In the genomic region with DNA sequence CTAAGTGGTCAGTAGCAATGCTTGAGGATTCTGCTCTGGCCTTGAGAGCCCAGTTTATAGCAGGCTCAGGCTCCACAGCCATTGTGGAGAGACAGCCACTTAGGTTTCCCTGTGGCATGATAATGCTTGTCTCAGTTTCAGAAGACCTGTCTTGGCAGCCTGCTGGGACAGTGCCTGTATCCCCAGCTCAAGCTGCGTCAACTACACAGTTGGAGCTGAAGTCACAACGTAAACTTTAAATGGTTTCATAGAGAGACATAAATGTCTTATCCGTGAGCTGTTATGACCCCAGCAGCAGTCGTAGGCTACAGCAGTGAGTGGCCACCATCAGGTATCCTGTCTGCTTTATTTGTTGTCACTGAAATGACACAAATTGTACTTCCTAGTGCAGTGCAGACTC, we compare ENCODE assay signal across 23 mouse cellular contexts.
A peak's percentile ranks its signal among the peaks of the same experiment; 100 is the strongest.
DNase-seq lines count a peak whose midpoint lies in the region; ATAC-seq lines count a peak whose summit lies in the region.
"Had no signal": no experiment of that assay in that cellular context is flagged by ENCODE, and none has a peak within 500 bp of the region (broad histone marks: within the 10 kb centered on the region; RNA-seq: fewer than 3 reads in every experiment).

No protein-coding gene starts in this region.

- H3K4me1 ChIP-seq in heart, embryonic 13.5 days: peaks cover 29% of the 10 kb centered on the region
- peaks cover 25% of the 10 kb centered on the region for H3K4me1 ChIP-seq in heart, embryonic 12.5 days (replicated peaks)
- peaks cover 69% of the 10 kb centered on the region for H3K4me1 ChIP-seq in midbrain, embryonic 10.5 days
- peaks cover 6% of the 10 kb centered on the region for H3K4me1 ChIP-seq in midbrain, embryonic 15.5 days
- H3K4me1 ChIP-seq: embryonic facial prominence, embryonic 13.5 days had no signal

- H3K9ac ChIP-seq in heart, embryonic 13.5 days: 0 out of 2 replicates have a peak overlapping the region, but pooled peaks have one; percentile 24
- H3K9ac ChIP-seq in heart, embryonic 12.5 days: no peak overlapping the region
- H3K9ac ChIP-seq in midbrain, embryonic 15.5 days: no peak overlapping the region
- H3K9ac ChIP-seq: embryonic facial prominence, embryonic 13.5 days; forebrain, embryonic 12.5 days; forebrain, embryonic 15.5 days; hindbrain, embryonic 14.5 days had no signal

- no peaks in the 10 kb centered on the region for H3K27me3 ChIP-seq in heart, embryonic 13.5 days (replicated peaks)
- H3K27me3 ChIP-seq in heart, embryonic 12.5 days (replicated peaks): no peaks in the 10 kb centered on the region
- H3K27me3 ChIP-seq in midbrain, embryonic 10.5 days (ENCODE audit: low read depth, poor library complexity, severe bottlenecking): peaks cover 19% of the 10 kb centered on the region
- H3K27me3 ChIP-seq in midbrain, embryonic 15.5 days (replicated peaks): peaks cover 3% of the 10 kb centered on the region; the same call in 1 of the 2 replicates
- H3K27me3 ChIP-seq: embryonic facial prominence, embryonic 13.5 days; forebrain, embryonic 15.5 days had no signal

- H3K9me3 ChIP-seq in heart, embryonic 13.5 days: no peaks in the 10 kb centered on the region
- H3K9me3 ChIP-seq in heart, embryonic 12.5 days (replicated peaks): no peaks in the 10 kb centered on the region
- H3K9me3 ChIP-seq in midbrain, embryonic 10.5 days (replicated peaks): no peaks in the 10 kb centered on the region
- no peaks in the 10 kb centered on the region for H3K9me3 ChIP-seq in midbrain, embryonic 15.5 days
- H3K9me3 ChIP-seq: embryonic facial prominence, embryonic 10.5 days; embryonic facial prominence, embryonic 13.5 days; forebrain, embryonic 12.5 days; forebrain, embryonic 15.5 days had no signal

- peaks cover 28% of the 10 kb centered on the region for H3K36me3 ChIP-seq in heart, embryonic 13.5 days
- H3K36me3 ChIP-seq in heart, embryonic 12.5 days: peaks cover 4% of the 10 kb centered on the region
- H3K36me3 ChIP-seq in midbrain, embryonic 10.5 days: peaks cover 7% of the 10 kb centered on the region; the same call in 1 of the 2 replicates
- H3K36me3 ChIP-seq in midbrain, embryonic 15.5 days (replicated peaks): no peaks in the 10 kb centered on the region
- H3K36me3 ChIP-seq: forebrain, embryonic 12.5 days; forebrain, embryonic 15.5 days had no signal

- DNase-seq in adrenal gland, adult 2 months: peak; percentile 23
- no peak for DNase-seq in adrenal gland, adult 18-20 months (ENCODE audit: low spot score in 2 of 2)
- DNase-seq in midbrain, embryonic 10.5 days (ENCODE audit: low spot score): no peak
- DNase-seq: adrenal gland, postnatal 14 days; cerebellum, adult 11-12 months; cerebellum, adult 8-10 months; cerebellum, postnatal 10 days; cerebellum, postnatal 36 days; embryo, embryonic 11 days; gastrocnemius, postnatal 25 days; kidney, adult 18-20 months had no signal

- no peak for ATAC-seq in heart, embryonic 13.5 days (ENCODE audit: extremely low read depth, insufficient number of reproducible peaks, low FRiP score, low TSS enrichment)
- no peak for ATAC-seq in heart, embryonic 12.5 days (ENCODE audit: insufficient number of reproducible peaks, low FRiP score)
- no peak for ATAC-seq in midbrain, embryonic 15.5 days (replicated peaks)
- ATAC-seq: activated CD4-positive, CD25-positive, alpha-beta regulatory T cell, adult 4 months; forebrain, embryonic 15.5 days; hindbrain, postnatal 0 days; inflammation-experienced regulatory T-cells, adult 6 months had no signal

- no peak overlapping the region for H3K4me3 ChIP-seq in heart, embryonic 13.5 days
- no peak overlapping the region for H3K4me3 ChIP-seq in heart, embryonic 12.5 days
- no peak overlapping the region for H3K4me3 ChIP-seq in midbrain, embryonic 10.5 days
- H3K4me3 ChIP-seq in midbrain, embryonic 15.5 days: no peak overlapping the region
- H3K4me3 ChIP-seq: embryonic facial prominence, embryonic 10.5 days; embryonic facial prominence, embryonic 13.5 days; erythroblast, embryonic 14.5 days; forebrain, embryonic 12.5 days; forebrain, embryonic 15.5 days had no signal

- no peak overlapping the region for H3K4me2 ChIP-seq in heart, embryonic 13.5 days
- no peak overlapping the region for H3K4me2 ChIP-seq in heart, embryonic 12.5 days
- H3K4me2 ChIP-seq in midbrain, embryonic 15.5 days: no peak overlapping the region
- H3K4me2 ChIP-seq: embryonic facial prominence, embryonic 13.5 days; forebrain, embryonic 12.5 days; forebrain, embryonic 15.5 days; hindbrain, embryonic 14.5 days had no signal

- peak overlapping the region; percentile 15; the same call in 1 of the 2 replicates for H3K27ac ChIP-seq in heart, embryonic 13.5 days (replicated peaks)
- no peak overlapping the region for H3K27ac ChIP-seq in heart, embryonic 12.5 days (ENCODE audit: poor library complexity, severe bottlenecking)
- H3K27ac ChIP-seq in midbrain, embryonic 10.5 days (replicated peaks): peak overlapping the region; percentile 38; the same call in 1 of the 2 replicates
- no peak overlapping the region for H3K27ac ChIP-seq in midbrain, embryonic 15.5 days
- H3K27ac ChIP-seq: embryonic facial prominence, embryonic 10.5 days; embryonic facial prominence, embryonic 13.5 days; forebrain, embryonic 12.5 days; forebrain, embryonic 15.5 days; hindbrain, embryonic 14.5 days; hindbrain, postnatal 0 days had no signal

- 81% methylated on average over 4 of the region's 4 CpGs for WGBS in heart, embryonic 13.5 days
- 82% methylated on average over 4 of the region's 4 CpGs for WGBS in heart, embryonic 12.5 days
- 77% methylated on average over 4 of the region's 4 CpGs for WGBS in midbrain, embryonic 10.5 days
- 72% methylated on average over 4 of the region's 4 CpGs for WGBS in midbrain, embryonic 15.5 days

Comparison
In these comparisons a context has a peak if more than half of its experiments do, and no peak if none do; other contexts are left out.
1. H3K27ac ChIP-seq: peak in heart, embryonic 13.5 days (single experiment) and midbrain, embryonic 10.5 days (single experiment); none in heart, embryonic 12.5 days (single experiment) and midbrain, embryonic 15.5 days (single experiment).